Mouse (Mus musculus): ENCODE data around the gene Sertad4. TPM values are rescaled to one million over a fixed set of nuclear protein-coding genes. Genes with fewer than 3 reads are reported as not detected.

The Sertad4 gene
- total RNA-seq, 2 experiments from 2014 or later = 14.4 to 17.9 TPM

GRCm38 (mm10) chr1:192822309-192822651 is 33.3 kb downstream of the Sertad4 start:
- DNase-seq (ENCODE audit: low spot score in 2 of 2) = no peak
- intact Hi-C loops (cut with DNase I) = no loop called here

GRCm38 (mm10) chr1:192818334-192818733 is 37.2 kb downstream of the Sertad4 start:
- intact Hi-C loops (cut with DNase I) = no loop called here
- DNase-seq (ENCODE audit: low spot score in 2 of 2) = no peak

- DNase-seq (ENCODE audit: low spot score in 2 of 2) = no peak
- intact Hi-C loops (cut with DNase I) = no loop called here
Observed at GRCm38 (mm10) chr1:192815789-192816188, 39.8 kb downstream of the Sertad4 start.

- intact Hi-C loops (cut with DNase I) = no loop called here
Observed at GRCm38 (mm10) chr1:192814700-192815099, 40.9 kb downstream of the Sertad4 start.

GRCm38 (mm10) chr1:192812758-192813157 is 42.8 kb downstream of the Sertad4 start:
- no peak for DNase-seq (ENCODE audit: low spot score in 2 of 2)
- intact Hi-C loops (cut with DNase I) = no loop called here

More at GRCm38 (mm10) chr1:192814700-192815099, 40.9 kb downstream of the Sertad4 start:
- DNase-seq (ENCODE audit: low spot score in 2 of 2) = no peak

- intact Hi-C loops (cut with DNase I) = no loop called here
- DNase-seq (ENCODE audit: low spot score in 2 of 2) = no peak
Observed at GRCm38 (mm10) chr1:192812290-192812689, 43.3 kb downstream of the Sertad4 start.

- DNase-seq (ENCODE audit: low spot score in 2 of 2) = peak in 1 of 2 experiments; percentile 84
- intact Hi-C loops (cut with DNase I) = no loop called here
Observed at GRCm38 (mm10) chr1:192806168-192807157, 49.1 kb downstream of the Sertad4 start.

- intact Hi-C loops (cut with DNase I) = no loop called here
Observed at GRCm38 (mm10) chr1:192800338-192800737, 55.2 kb downstream of the Sertad4 start.

GRCm38 (mm10) chr1:192799165-192799991 is 56.2 kb downstream of the Sertad4 start:
- intact Hi-C loops (cut with DNase I) = no loop called here
- DNase-seq (ENCODE audit: low spot score in 2 of 2) = no peak

More at GRCm38 (mm10) chr1:192800338-192800737, 55.2 kb downstream of the Sertad4 start:
- no peak for DNase-seq (ENCODE audit: low spot score in 2 of 2)

- intact Hi-C loops (cut with DNase I) = no loop called here
Observed at GRCm38 (mm10) chr1:192798212-192799164, 57.1 kb downstream of the Sertad4 start.

GRCm38 (mm10) chr1:192797011-192797274 is 58.6 kb downstream of the Sertad4 start:
- DNase-seq (ENCODE audit: low spot score in 2 of 2) = no peak
- intact Hi-C loops (cut with DNase I) = no loop called here

More at GRCm38 (mm10) chr1:192798212-192799164, 57.1 kb downstream of the Sertad4 start:
- no peak for DNase-seq (ENCODE audit: low spot score in 2 of 2)

- no peak for DNase-seq (ENCODE audit: low spot score in 2 of 2)
- intact Hi-C loops (cut with DNase I) = no loop called here
Observed at GRCm38 (mm10) chr1:192796201-192797010, 59.1 kb downstream of the Sertad4 start.

- intact Hi-C loops (cut with DNase I) = no loop called here
- DNase-seq (ENCODE audit: low spot score in 2 of 2) = no peak
Observed at GRCm38 (mm10) chr1:192794957-192795745, 60.4 kb downstream of the Sertad4 start.

Other genes starting within 250 kb of the Sertad4 start
- 1 to 10 TPM; 1.2 to 2.2 TPM for gene Hhat, start 84.5 kb downstream of the Sertad4 start, total RNA-seq (2021)
- gene Syt14, start 180.0 kb upstream of the Sertad4 start, total RNA-seq (2021) = 10 to 100 TPM; 25.4 to 26.5 TPM